Mouse (Mus musculus): Measurements from ENCODE around the gene Ecel1.

Gene Ecel1

GRCm38 (mm10) chr1:87101411-87101810, 54.9 kb downstream of the Ecel1 start, which contains the start of gene Alpi:
Alpi (minus strand) TSS chr1:87101606.
- no peak for DNase-seq (ENCODE audit: low read depth, low spot score)

- peak; percentile 37 for DNase-seq (ENCODE audit: low read depth, low spot score)
Observed at GRCm38 (mm10) chr1:87098358-87098975, 57.9 kb downstream of the Ecel1 start.
